Mouse (Mus musculus) midbrain, postnatal 0 days (tissue): ENCODE data around the gene Bzw2. TPM values are rescaled to one million over a fixed set of nuclear protein-coding genes. Genes with fewer than 3 reads are reported as not detected.

Experiments used
- ATAC-seq: fragments of 200-750 bp; cut with Nextera tagmentation; 2 replicates; pipeline ENCODE4 v1.8.0; 2017; ENCODE audit warnings: moderate number of reproducible peaks, mild to moderate bottlenecking, moderate TSS enrichment, moderate library complexity; ENCODE audit not compliant: low FRiP score
- DNase-seq: peaks from one replicate; pipeline ENCODE4 v3.0.0-alpha.2; 2015; ENCODE audit warnings: low spot score
- H3K27ac ChIP-seq: fragments of 300-500 bp; sonication (generic); 2 replicates; pipeline ENCODE4 v1.5.1; 2014; ENCODE audit warnings: low read depth, mild to moderate bottlenecking, low read length, mixed read lengths
- H3K27me3 ChIP-seq: fragments of 300-500 bp; sonication (generic); 2 replicates; pipeline ENCODE4 v1.6.1; 2014; ENCODE audit warnings: low read length, control low read depth, mixed read lengths; ENCODE audit not compliant: insufficient read depth
- H3K36me3 ChIP-seq: fragments of 300-500 bp; sonication (generic); 2 replicates; pipeline ENCODE4 v1.6.1; 2014; ENCODE audit warnings: low read length, control low read depth, mixed read lengths; ENCODE audit not compliant: insufficient read depth
- H3K4me1 ChIP-seq: fragments of 300-500 bp; sonication (generic); 2 replicates; pipeline ENCODE4 v1.6.1; 2014; ENCODE audit warnings: mild to moderate bottlenecking, control low read depth, antibody characterized with exemption, low read length, mixed read lengths; ENCODE audit not compliant: insufficient read depth
- H3K4me2 ChIP-seq: fragments of 300-500 bp; sonication (generic); 2 replicates; pipeline ENCODE4 v1.6.1; 2014; ENCODE audit warnings: low read depth, mild to moderate bottlenecking, low read length, mixed read lengths; ENCODE audit not compliant: poor library complexity, severe bottlenecking
- H3K4me3 ChIP-seq: fragments of 300-500 bp; sonication (generic); 2 replicates; pipeline ENCODE4 v1.5.1; 2014; ENCODE audit warnings: low read depth, mild to moderate bottlenecking, low read length, moderate library complexity
- H3K9ac ChIP-seq: fragments of 300-500 bp; sonication (generic); replicated peaks from 2 replicates; pipeline ENCODE4 v1.6.1; 2014; ENCODE audit warnings: mild to moderate bottlenecking, low read length, moderate library complexity, mixed read lengths; ENCODE audit not compliant: poor library complexity, severe bottlenecking
- H3K9me3 ChIP-seq: fragments of 300-500 bp; sonication (generic); 2 replicates; pipeline ENCODE4 v1.6.1; 2016; ENCODE audit warnings: low read length, control low read depth
- CTCF ChIP-seq: IDR thresholded peaks from 2 replicates; pipeline ENCODE4 v1.5.1; 2016; ENCODE audit warnings: antibody characterized with exemption, mild to moderate bottlenecking
- WGBS: fragments of 180-500 bp; shearing (Covaris S2); extraction: QIAGEN DNeasy Blood & Tissue Kit; methylation state at CpG from one replicate; pipeline ENCODE4 v1.1.7; 2014; 5-methylcytosine and 5-hydroxymethylcytosine counted together
- polyA plus RNA-seq: library from polyadenylated mRNA; unstranded; fragments of >200 nt; fragmentation: Nextera tagmentation; extraction: Ambion mirVana; gene quantifications from 2 replicates; pipeline ENCODE4 v1.2.1, GENCODE M21; 2015
- total RNA-seq: library from RNA; depleted of rRNA; stranded (reverse); fragments of >200 nt; gene quantifications from 2 replicates; pipeline ENCODE4 v1.2.3, GENCODE M21; 2014

Gene Bzw2
- total and polyA plus RNA-seq, 2 experiments from 2014 or later = 213 to 301 TPM

GRCm38 (mm10) chr12:36133547-36133946, 24.3 kb downstream of the Bzw2 start:
- TF ChIP-seq CTCF = no peak
- 97% methylated on average over 5 of the region's 5 CpGs for WGBS
- DNase-seq = no peak
- Histone ChIP-seq H3K27me3 (no peaks in the 10 kb centered on the region), H3K4me2 (no peak overlapping the region), H3K27ac (no peak overlapping the region), H3K9me3 (no peaks in the 10 kb centered on the region), H3K36me3 (peaks cover 22% of the 10 kb centered on the region), H3K4me3 (no peak overlapping the region), H3K4me1 (no peaks in the 10 kb centered on the region), H3K9ac (no peak overlapping the region)
- ATAC-seq = no peak

GRCm38 (mm10) chr12:36132668-36133067, 25.2 kb downstream of the Bzw2 start:
- H3K4me1 ChIP-seq = no peaks in the 10 kb centered on the region
- no peak overlapping the region for H3K27ac ChIP-seq
- 92% methylated on average over 3 of the region's 3 CpGs for WGBS
- H3K4me3 ChIP-seq = no peak overlapping the region
- H3K9me3 ChIP-seq = no peaks in the 10 kb centered on the region
- H3K36me3 ChIP-seq = peaks cover 22% of the 10 kb centered on the region
- no peak for TF ChIP-seq CTCF
- ATAC-seq = no peak
- H3K9ac ChIP-seq = no peak overlapping the region
- no peak for DNase-seq
- H3K4me2 ChIP-seq = no peak overlapping the region
- H3K27me3 ChIP-seq = no peaks in the 10 kb centered on the region

DNA sequence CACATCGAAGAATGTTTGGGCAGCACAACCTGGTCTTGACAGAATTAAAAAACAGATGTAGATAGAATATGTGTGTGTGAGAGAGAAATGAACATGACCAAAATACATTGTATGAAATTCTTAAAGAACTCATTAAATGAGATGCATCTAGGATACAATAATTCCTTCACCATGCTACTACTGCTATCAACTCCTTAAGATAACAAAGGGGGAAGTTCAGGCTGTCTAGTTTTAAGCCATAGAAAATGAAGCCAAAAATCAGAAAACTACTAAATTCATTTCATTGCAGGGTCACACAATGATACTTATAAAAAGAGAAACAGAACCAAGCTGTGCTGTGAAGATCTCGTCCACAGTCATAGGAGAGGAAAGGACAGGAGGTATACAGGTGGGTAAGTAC, 25.6 kb downstream of the Bzw2 start:
- 96% methylated on average over 2 of the region's 2 CpGs for WGBS
- no peaks in the 10 kb centered on the region for H3K4me1 ChIP-seq
- H3K27me3 ChIP-seq = no peaks in the 10 kb centered on the region
- H3K9me3 ChIP-seq = no peaks in the 10 kb centered on the region
- no peak for ATAC-seq
- H3K4me2 ChIP-seq = no peak overlapping the region
- DNase-seq = no peak
- no peak overlapping the region for H3K9ac ChIP-seq
- no peak for TF ChIP-seq CTCF
- H3K36me3 ChIP-seq = peaks cover 22% of the 10 kb centered on the region
- no peak overlapping the region for H3K27ac ChIP-seq
- no peak overlapping the region for H3K4me3 ChIP-seq

DNA sequence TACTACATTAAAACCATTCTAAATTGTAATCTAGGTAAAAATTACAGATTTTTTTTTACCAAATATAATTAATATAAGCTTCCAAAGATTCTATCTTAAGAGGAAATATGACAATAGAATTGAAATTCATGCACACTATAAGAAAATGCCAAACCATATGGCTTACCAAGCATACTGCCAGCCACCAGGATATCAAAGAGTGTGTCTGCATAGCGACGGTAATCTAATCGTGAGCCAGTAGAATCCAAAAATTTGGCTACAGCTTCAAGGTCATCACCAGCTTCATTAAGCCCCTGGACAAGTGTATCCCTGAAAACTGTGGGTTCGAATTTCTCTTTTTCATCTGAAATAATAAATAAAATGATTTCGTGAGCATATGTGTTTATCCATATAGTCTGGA, 28.1 kb downstream of the Bzw2 start:
- Histone ChIP-seq H3K9me3 (no peaks in the 10 kb centered on the region), H3K4me3 (no peak overlapping the region), H3K9ac (no peak overlapping the region), H3K27me3 (no peaks in the 10 kb centered on the region), H3K4me2 (no peak overlapping the region), H3K4me1 (no peaks in the 10 kb centered on the region), H3K27ac (no peak overlapping the region), H3K36me3 (peaks cover 22% of the 10 kb centered on the region)
- WGBS = 92% methylated on average over 5 of the region's 5 CpGs
- DNase-seq (no peak), ATAC-seq (no peak)
- TF ChIP-seq CTCF = no peak

DNA sequence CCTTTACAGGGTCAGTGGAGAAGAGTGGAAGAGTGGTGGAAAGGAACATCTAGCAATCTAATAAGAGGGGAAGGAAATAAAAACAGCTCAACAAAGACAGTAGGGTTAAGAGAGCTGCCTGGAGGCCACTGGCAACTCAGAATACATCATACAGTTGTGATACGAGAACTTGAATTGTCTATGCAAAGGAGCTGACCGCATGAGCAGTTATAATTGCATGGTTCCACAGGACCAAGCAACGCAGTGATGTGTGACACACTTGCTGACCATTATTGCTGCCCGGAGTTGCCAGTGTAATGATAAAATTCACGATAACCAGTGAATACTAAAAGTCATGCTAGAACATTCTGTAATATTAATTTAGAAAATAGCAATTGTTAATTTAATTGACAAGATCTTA, 31.8 kb downstream of the Bzw2 start:
- 94% methylated on average over 5 of the region's 5 CpGs for WGBS
- H3K9me3 ChIP-seq = no peaks in the 10 kb centered on the region

GRCm38 (mm10) chr12:36119244-36119643, 38.6 kb downstream of the Bzw2 start:
- ATAC-seq = no peak
- no peaks in the 10 kb centered on the region for H3K9me3 ChIP-seq
- no peak overlapping the region for H3K4me2 ChIP-seq
- H3K9ac ChIP-seq = no peak overlapping the region
- TF ChIP-seq CTCF = no peak
- no peak overlapping the region for H3K4me3 ChIP-seq
- WGBS = 91% methylated on average over 3 of the region's 3 CpGs
- DNase-seq = no peak
- no peak overlapping the region for H3K27ac ChIP-seq
- peaks cover 49% of the 10 kb centered on the region for H3K36me3 ChIP-seq
- no peaks in the 10 kb centered on the region for H3K27me3 ChIP-seq
- H3K4me1 ChIP-seq = no peaks in the 10 kb centered on the region

More for the DNA sequence above, 31.8 kb downstream of the Bzw2 start:
- no peak overlapping the region for H3K9ac ChIP-seq
- no peak overlapping the region for H3K4me3 ChIP-seq
- no peak for TF ChIP-seq CTCF
- no peak overlapping the region for H3K4me2 ChIP-seq
- no peak overlapping the region for H3K27ac ChIP-seq
- ATAC-seq = no peak
- no peaks in the 10 kb centered on the region for H3K4me1 ChIP-seq
- H3K36me3 ChIP-seq = peaks cover 25% of the 10 kb centered on the region
- H3K27me3 ChIP-seq = no peaks in the 10 kb centered on the region
- DNase-seq = no peak

GRCm38 (mm10) chr12:36117161-36117560, 40.7 kb downstream of the Bzw2 start:
- Histone ChIP-seq H3K27me3 (no peaks in the 10 kb centered on the region), H3K36me3 (peaks cover 48% of the 10 kb centered on the region), H3K27ac (no peak overlapping the region), H3K4me3 (no peak overlapping the region), H3K9ac (no peak overlapping the region), H3K9me3 (no peaks in the 10 kb centered on the region), H3K4me2 (no peak overlapping the region), H3K4me1 (no peaks in the 10 kb centered on the region)
- DNase-seq (no peak), ATAC-seq (no peak)
- no peak for TF ChIP-seq CTCF
- whole genome bisulfite sequencing = 95% methylated on average over 6 of the region's 6 CpGs
